Mouse (Mus musculus): Measurements from ENCODE around the gene Trabd2b. TPM values are rescaled to one million over a fixed set of nuclear protein-coding genes. Genes with fewer than 3 reads are reported as not detected.

Gene Trabd2b
- polyA plus RNA-seq, 1 experiment from 2014 or later: 0.79 TPM

GRCm38 (mm10) chr4:114461093-114461492, 54.6 kb downstream of the Trabd2b start:
- WGBS: 72% methylated on average over 5 of the region's 5 CpGs

GRCm38 (mm10) chr4:114465641-114466040, 59.1 kb downstream of the Trabd2b start:
- WGBS: 72% methylated on average over 2 of the region's 2 CpGs
- no peak overlapping the region for H3K4me2 ChIP-seq (ENCODE audit: low read length)
- H3K4me1 ChIP-seq (ENCODE audit: control insufficient read depth, insufficient read depth, low read length): peaks cover 5% of the 10 kb centered on the region; the same call in 1 of the 2 replicates
- no peak overlapping the region for H3K27ac ChIP-seq (replicated peaks; ENCODE audit: low read depth, low read length)
- DNase-seq: peak; percentile 33
- H3K9ac ChIP-seq (replicated peaks; ENCODE audit: low read length): no peak overlapping the region
- no peaks in the 10 kb centered on the region for H3K36me3 ChIP-seq (ENCODE audit: control insufficient read depth, insufficient read depth, low read length)
- no peak overlapping the region for H3K4me3 ChIP-seq (replicated peaks; ENCODE audit: low read depth, low read length)
- no peaks in the 10 kb centered on the region for H3K9me3 ChIP-seq (ENCODE audit: control insufficient read depth, low read length)
- no peak for ATAC-seq (ENCODE audit: low FRiP score, low TSS enrichment)
- H3K27me3 ChIP-seq (ENCODE audit: control insufficient read depth, insufficient read depth, low read length): no peaks in the 10 kb centered on the region

More at GRCm38 (mm10) chr4:114461093-114461492, 54.6 kb downstream of the Trabd2b start:
- ATAC-seq (ENCODE audit: low FRiP score, low TSS enrichment): no peak
- Histone ChIP-seq H3K9me3 (ENCODE audit: control insufficient read depth, low read length) (no peaks in the 10 kb centered on the region), H3K9ac (replicated peaks; ENCODE audit: low read length) (no peak overlapping the region), H3K27me3 (ENCODE audit: control insufficient read depth, insufficient read depth, low read length) (no peaks in the 10 kb centered on the region), H3K27ac (replicated peaks; ENCODE audit: low read depth, low read length) (no peak overlapping the region), H3K4me2 (ENCODE audit: low read length) (no peak overlapping the region), H3K4me1 (ENCODE audit: control insufficient read depth, insufficient read depth, low read length) (no peaks in the 10 kb centered on the region), H3K36me3 (ENCODE audit: control insufficient read depth, insufficient read depth, low read length) (no peaks in the 10 kb centered on the region), H3K4me3 (replicated peaks; ENCODE audit: low read depth, low read length) (no peak overlapping the region)
- no peak for DNase-seq

GRCm38 (mm10) chr4:114467371-114468094, 61.0 kb downstream of the Trabd2b start:
- DNase-seq: no peak
- peaks cover 5% of the 10 kb centered on the region; the same call in 1 of the 2 replicates for H3K4me1 ChIP-seq (ENCODE audit: control insufficient read depth, insufficient read depth, low read length)
- ATAC-seq (ENCODE audit: low FRiP score, low TSS enrichment): no peak

DNA sequence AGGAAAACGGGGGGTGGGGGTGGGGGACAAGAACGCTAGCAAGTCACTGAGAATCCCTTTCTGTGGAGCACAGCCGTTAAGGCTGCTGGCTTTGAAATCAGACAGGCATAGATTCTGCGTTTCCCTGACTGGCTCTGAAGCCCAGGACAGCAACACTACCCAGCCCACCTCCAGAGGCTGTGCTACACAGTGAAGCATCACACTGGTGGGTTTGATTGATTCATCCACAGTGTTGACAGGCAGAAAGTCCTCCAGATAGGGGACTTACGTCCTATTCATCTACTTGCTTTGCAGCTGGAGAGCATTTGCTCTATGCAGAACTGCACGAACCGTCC, 61.5 kb downstream of the Trabd2b start:
- ATAC-seq (ENCODE audit: low FRiP score, low TSS enrichment): no peak
- WGBS: 39% methylated on average over 7 of the region's 7 CpGs
- Histone ChIP-seq H3K27ac (replicated peaks; ENCODE audit: low read depth, low read length) (no peak overlapping the region), H3K4me1 (ENCODE audit: control insufficient read depth, insufficient read depth, low read length) (peaks cover 5% of the 10 kb centered on the region; the same call in 1 of the 2 replicates), H3K9me3 (ENCODE audit: control insufficient read depth, low read length) (no peaks in the 10 kb centered on the region), H3K27me3 (ENCODE audit: control insufficient read depth, insufficient read depth, low read length) (no peaks in the 10 kb centered on the region), H3K4me3 (replicated peaks; ENCODE audit: low read depth, low read length) (no peak overlapping the region), H3K4me2 (ENCODE audit: low read length) (no peak overlapping the region), H3K36me3 (ENCODE audit: control insufficient read depth, insufficient read depth, low read length) (no peaks in the 10 kb centered on the region), H3K9ac (replicated peaks; ENCODE audit: low read length) (no peak overlapping the region)
- DNase-seq: no peak

More at GRCm38 (mm10) chr4:114467371-114468094, 61.0 kb downstream of the Trabd2b start:
- Histone ChIP-seq H3K27ac (replicated peaks; ENCODE audit: low read depth, low read length) (no peak overlapping the region), H3K4me3 (replicated peaks; ENCODE audit: low read depth, low read length) (no peak overlapping the region), H3K9ac (replicated peaks; ENCODE audit: low read length) (no peak overlapping the region), H3K27me3 (ENCODE audit: control insufficient read depth, insufficient read depth, low read length) (no peaks in the 10 kb centered on the region), H3K36me3 (ENCODE audit: control insufficient read depth, insufficient read depth, low read length) (no peaks in the 10 kb centered on the region), H3K9me3 (ENCODE audit: control insufficient read depth, low read length) (no peaks in the 10 kb centered on the region), H3K4me2 (ENCODE audit: low read length) (no peak overlapping the region)
- 71% methylated on average over 6 of the region's 6 CpGs for WGBS

GRCm38 (mm10) chr4:114469881-114470280, 63.4 kb downstream of the Trabd2b start:
- no peak overlapping the region for H3K4me2 ChIP-seq (ENCODE audit: low read length)

DNA sequence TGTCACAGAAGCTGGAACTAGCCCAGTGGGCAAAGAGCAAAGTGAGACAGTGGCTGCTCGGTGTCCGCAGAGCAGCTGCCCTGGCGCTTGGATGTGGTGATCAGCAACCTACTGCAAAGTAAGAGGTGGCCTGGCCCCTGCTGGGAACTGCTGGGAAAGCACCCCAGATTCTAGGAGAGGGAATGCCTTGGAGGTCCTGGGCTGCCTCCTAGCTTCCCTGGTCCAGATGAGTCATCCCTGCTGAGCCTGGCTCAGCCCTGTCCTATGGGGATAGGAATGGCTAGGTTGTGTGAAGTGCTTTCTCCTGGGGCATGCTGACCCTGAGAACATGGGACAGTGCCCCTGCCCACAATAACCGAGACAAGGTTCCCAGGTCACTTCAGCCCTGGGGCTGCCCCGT, 65.6 kb downstream of the Trabd2b start:
- H3K9ac ChIP-seq (replicated peaks; ENCODE audit: low read length): no peak overlapping the region
- ATAC-seq (ENCODE audit: low FRiP score, low TSS enrichment): no peak

More at GRCm38 (mm10) chr4:114469881-114470280, 63.4 kb downstream of the Trabd2b start:
- no peaks in the 10 kb centered on the region for H3K27me3 ChIP-seq (ENCODE audit: control insufficient read depth, insufficient read depth, low read length)
- no peak overlapping the region for H3K4me3 ChIP-seq (replicated peaks; ENCODE audit: low read depth, low read length)
- no peaks in the 10 kb centered on the region for H3K36me3 ChIP-seq (ENCODE audit: control insufficient read depth, insufficient read depth, low read length)
- no peak overlapping the region for H3K9ac ChIP-seq (replicated peaks; ENCODE audit: low read length)
- H3K27ac ChIP-seq (replicated peaks; ENCODE audit: low read depth, low read length): no peak overlapping the region
- WGBS: 50% methylated on average over 1 of the region's 1 CpGs
- ATAC-seq (ENCODE audit: low FRiP score, low TSS enrichment): no peak
- H3K9me3 ChIP-seq (ENCODE audit: control insufficient read depth, low read length): no peaks in the 10 kb centered on the region
- peaks cover 5% of the 10 kb centered on the region; the same call in 1 of the 2 replicates for H3K4me1 ChIP-seq (ENCODE audit: control insufficient read depth, insufficient read depth, low read length)
- DNase-seq: no peak

GRCm38 (mm10) chr4:114476316-114476715, 69.8 kb downstream of the Trabd2b start:
- no peaks in the 10 kb centered on the region for H3K36me3 ChIP-seq (ENCODE audit: control insufficient read depth, insufficient read depth, low read length)
- DNase-seq: no peak
- WGBS: 83% methylated on average over 3 of the region's 3 CpGs

More for the DNA sequence above, 65.6 kb downstream of the Trabd2b start:
- Histone ChIP-seq H3K4me2 (ENCODE audit: low read length) (no peak overlapping the region), H3K27ac (replicated peaks; ENCODE audit: low read depth, low read length) (no peak overlapping the region), H3K36me3 (ENCODE audit: control insufficient read depth, insufficient read depth, low read length) (no peaks in the 10 kb centered on the region), H3K27me3 (ENCODE audit: control insufficient read depth, insufficient read depth, low read length) (no peaks in the 10 kb centered on the region), H3K4me1 (ENCODE audit: control insufficient read depth, insufficient read depth, low read length) (peaks cover 7% of the 10 kb centered on the region; the same call in 1 of the 2 replicates), H3K9me3 (ENCODE audit: control insufficient read depth, low read length) (no peaks in the 10 kb centered on the region), H3K4me3 (replicated peaks; ENCODE audit: low read depth, low read length) (no peak overlapping the region)
- no peak for DNase-seq
- WGBS: 83% methylated on average over 5 of the region's 5 CpGs

DNA sequence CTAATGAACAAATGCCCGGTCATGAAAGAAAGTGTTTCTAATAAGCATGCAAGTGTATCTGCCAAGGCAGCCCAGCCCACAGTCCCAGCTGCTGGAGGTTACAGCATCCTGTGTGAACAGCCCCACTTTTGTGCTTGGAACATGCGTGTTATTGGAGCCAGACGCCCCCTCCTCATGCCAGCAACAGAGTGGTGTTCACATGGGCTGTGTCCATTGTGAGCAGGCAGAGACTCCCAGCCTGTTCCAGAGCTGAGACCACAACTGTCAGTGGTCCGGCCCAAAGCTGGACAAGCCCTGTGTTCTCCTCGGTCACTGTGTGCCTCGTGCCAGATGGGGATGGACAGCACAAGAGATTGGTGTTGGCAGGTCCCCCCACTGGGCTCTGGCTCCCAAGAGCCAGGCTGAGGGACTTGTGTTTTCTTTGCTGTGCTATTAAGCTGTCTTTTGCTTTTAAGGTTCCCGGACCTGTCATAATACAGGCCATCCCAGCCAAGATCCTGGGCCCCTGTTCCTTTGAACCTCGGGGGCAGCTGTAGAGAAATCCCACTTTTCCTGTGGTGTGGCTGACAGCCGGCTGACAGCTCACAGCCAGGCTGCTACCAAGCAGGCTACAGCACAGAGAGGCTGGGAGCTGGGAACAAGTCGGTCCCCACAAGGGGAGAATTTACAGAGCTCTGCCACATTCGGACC, 70.7 kb downstream of the Trabd2b start:
- H3K4me1 ChIP-seq (ENCODE audit: control insufficient read depth, insufficient read depth, low read length): 0 out of 2 replicates have a peak, but pooled peaks cover 8% of the 10 kb centered on the region
- 0 out of 2 replicates have a peak overlapping the region, but pooled peaks have one; percentile 26 for H3K9ac ChIP-seq (replicated peaks; ENCODE audit: low read length)
- WGBS: 22% methylated on average over 11 of the region's 11 CpGs
- no peaks in the 10 kb centered on the region for H3K36me3 ChIP-seq (ENCODE audit: control insufficient read depth, insufficient read depth, low read length)
- no peak overlapping the region for H3K4me3 ChIP-seq (replicated peaks; ENCODE audit: low read depth, low read length)
- ATAC-seq (ENCODE audit: low FRiP score, low TSS enrichment) (peak; percentile 43), DNase-seq (peak; percentile 50)
- no peaks in the 10 kb centered on the region for H3K9me3 ChIP-seq (ENCODE audit: control insufficient read depth, low read length)
- 0 out of 2 replicates have a peak overlapping the region, but pooled peaks have one; percentile 4 for H3K4me2 ChIP-seq (ENCODE audit: low read length)
- peak overlapping the region; percentile 55 for H3K27ac ChIP-seq (replicated peaks; ENCODE audit: low read depth, low read length)
- no peaks in the 10 kb centered on the region for H3K27me3 ChIP-seq (ENCODE audit: control insufficient read depth, insufficient read depth, low read length)

More at GRCm38 (mm10) chr4:114476316-114476715, 69.8 kb downstream of the Trabd2b start:
- H3K9ac ChIP-seq (replicated peaks; ENCODE audit: low read length): no peak overlapping the region
- no peak overlapping the region for H3K27ac ChIP-seq (replicated peaks; ENCODE audit: low read depth, low read length)
- no peak overlapping the region for H3K4me2 ChIP-seq (ENCODE audit: low read length)
- H3K9me3 ChIP-seq (ENCODE audit: control insufficient read depth, low read length): no peaks in the 10 kb centered on the region
- H3K27me3 ChIP-seq (ENCODE audit: control insufficient read depth, insufficient read depth, low read length): no peaks in the 10 kb centered on the region
- no peak overlapping the region for H3K4me3 ChIP-seq (replicated peaks; ENCODE audit: low read depth, low read length)
- 0 out of 2 replicates have a peak, but pooled peaks cover 8% of the 10 kb centered on the region for H3K4me1 ChIP-seq (ENCODE audit: control insufficient read depth, insufficient read depth, low read length)
- ATAC-seq (ENCODE audit: low FRiP score, low TSS enrichment): no peak

Data from midbrain, embryonic 14.5 days (tissue).